Mouse (Mus musculus) forelimb bud, embryonic 11.5 days (tissue): ENCODE results near the gene Tgfbr3.

ENCODE experiments used
- DNase-seq: peaks from one replicate; pipeline ENCODE4 v3.0.0-alpha.2; 2012; ENCODE audit warnings: low read depth, low spot score

Gene Tgfbr3

DNA sequence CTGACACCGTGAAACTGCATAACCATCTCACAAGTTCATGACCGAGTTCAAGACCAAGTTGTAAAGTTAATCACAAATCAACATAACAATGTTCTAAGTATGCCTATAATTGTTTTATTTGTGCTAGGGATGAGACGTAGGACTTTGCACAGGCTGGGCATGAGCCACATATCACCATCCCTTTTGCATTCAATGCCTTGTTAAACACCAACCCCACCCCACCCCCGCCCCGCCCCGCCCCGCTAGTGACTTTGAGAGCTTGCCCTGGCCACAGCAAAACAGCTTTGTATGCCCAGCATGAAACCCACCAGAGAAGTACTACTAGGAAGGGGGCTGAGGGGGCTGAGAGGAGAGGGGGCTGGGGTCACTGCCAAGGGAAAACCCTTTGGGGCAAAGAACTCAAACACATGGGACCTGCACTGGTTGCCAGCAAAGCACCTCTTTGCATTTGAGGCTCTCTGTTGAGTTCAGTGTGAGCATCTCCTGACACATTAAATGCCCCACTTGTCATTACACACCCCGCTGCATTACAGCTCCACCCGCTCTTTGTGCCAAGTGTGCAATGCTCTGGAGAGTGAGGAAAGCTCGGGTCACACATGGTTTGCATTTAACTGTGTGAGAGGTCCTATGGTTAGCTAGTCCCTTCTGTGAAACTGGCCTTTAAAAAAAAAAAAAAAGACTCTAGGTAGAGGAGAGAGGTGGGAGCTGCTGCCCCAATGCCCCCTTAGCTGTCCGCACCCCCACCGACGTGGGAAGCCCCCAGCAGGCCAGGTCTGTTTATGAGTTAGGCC, 179.1 kb downstream of the Tgfbr3 start:
- peak; percentile 69 for DNase-seq

DNA sequence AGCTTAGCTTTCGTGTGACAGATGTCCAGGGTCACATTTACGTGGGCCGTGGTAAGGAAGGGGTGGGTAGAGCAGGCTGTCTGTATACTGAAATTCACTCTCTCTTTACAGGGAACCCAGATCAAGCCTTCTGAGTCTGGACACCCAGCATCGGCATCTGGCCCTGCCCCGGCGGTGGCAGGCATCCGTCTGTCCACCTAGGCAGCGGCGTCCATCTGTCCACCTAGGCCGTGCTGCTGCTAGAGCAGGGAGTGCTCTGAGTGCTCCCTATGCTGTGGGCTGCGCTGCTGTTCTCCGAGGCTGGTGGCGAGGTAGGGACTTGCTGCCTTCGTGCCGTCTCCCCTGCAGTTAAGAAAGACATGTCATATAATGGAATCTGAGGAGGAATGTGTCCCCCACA, 180.0 kb downstream of the Tgfbr3 start:
- no peak for DNase-seq

DNA sequence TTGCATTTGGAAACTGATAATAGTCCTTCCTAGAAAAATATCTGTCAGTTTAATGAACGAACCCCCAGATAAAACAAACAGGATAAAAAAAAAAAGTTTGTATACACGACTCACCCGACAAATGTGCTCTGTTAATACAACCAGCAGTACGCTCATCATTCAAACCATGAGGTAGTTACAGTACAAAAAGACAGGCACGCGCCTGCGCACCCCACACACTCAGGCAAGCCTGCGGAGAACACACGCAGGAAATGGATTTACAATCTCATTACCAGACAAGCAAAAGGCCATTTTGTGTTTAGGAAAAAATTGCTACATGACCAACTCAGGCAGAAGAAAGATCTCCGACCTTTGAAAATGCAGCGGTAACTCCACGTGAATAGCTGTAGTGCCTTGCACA, 182.6 kb downstream of the Tgfbr3 start:
- no peak for DNase-seq

DNA sequence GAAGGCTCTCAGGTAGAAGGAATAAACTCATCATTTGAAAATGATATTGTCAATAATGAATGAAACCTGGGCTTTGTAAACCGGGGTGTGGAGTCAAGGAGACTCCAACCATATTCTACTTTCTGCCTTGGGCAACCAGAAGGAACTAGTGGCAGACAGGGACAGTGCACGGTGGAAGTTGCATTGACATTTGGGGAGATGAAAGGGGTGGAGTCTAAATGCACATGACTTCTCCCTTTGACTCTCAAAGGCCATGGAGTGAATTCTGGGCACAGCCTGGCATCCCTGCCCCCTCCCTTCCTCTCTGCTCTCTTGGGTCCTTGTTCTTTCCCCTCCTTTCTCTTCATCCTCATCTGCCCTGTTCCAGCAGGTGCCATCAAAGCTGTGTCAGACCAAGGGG, 183.3 kb downstream of the Tgfbr3 start:
- no peak for DNase-seq

DNA sequence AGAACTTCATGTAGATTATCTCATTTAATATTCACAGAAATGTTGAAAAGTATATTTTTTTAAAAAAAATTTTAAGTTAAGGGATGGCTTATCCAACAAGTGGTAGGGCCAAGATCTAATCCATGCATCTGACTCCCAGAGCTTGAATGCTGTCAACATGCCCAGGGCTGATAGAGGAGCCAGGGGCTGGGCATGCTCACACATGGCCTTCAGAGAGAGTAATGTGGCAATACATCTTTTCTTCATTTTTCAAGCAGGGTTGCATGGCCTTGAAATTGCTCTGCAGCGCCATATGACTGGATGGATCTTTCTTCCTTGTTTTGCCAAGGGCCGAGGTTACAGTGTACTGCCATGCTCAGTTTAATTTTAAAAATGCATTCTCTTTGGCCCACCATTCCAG, 185.8 kb downstream of the Tgfbr3 start:
- DNase-seq = no peak

DNA sequence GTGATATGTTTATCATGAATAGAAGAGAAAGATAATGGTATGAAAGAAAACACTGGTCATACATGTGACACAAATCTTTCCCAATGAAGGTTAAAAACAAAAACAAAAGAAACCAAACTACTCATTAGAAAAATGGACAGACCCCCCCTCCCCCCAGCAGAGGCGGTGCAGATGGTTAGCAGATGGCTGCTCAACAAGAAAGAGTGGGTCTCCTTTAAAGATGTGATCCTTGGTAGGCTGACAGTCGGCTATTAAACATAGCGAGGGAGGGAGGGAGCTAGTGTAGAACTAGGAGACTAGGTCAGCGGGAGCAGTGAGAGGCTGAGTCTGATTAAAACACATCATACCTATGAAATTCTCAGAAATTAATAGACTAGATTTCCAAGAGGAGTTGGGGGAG, 186.5 kb downstream of the Tgfbr3 start:
- no peak for DNase-seq

DNA sequence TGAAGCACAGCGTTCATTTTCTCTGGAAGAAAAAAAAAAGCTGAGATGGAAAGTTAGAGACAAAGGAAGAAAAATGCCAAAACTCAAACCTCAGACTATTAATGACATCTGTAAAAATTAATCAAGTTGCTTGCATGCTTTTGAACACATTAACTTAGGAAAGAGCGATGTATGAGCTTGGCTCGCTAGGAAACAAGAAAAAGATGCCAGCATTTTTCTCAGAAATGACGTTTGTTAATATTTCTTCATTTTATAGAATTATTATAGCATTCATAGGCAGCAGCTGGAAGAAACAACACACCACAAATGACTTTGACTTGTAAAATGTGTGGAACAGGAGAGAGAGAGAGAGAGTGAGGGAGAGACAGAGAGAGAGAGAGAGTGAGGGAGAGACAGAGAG, 187.7 kb downstream of the Tgfbr3 start:
- no peak for DNase-seq

DNA sequence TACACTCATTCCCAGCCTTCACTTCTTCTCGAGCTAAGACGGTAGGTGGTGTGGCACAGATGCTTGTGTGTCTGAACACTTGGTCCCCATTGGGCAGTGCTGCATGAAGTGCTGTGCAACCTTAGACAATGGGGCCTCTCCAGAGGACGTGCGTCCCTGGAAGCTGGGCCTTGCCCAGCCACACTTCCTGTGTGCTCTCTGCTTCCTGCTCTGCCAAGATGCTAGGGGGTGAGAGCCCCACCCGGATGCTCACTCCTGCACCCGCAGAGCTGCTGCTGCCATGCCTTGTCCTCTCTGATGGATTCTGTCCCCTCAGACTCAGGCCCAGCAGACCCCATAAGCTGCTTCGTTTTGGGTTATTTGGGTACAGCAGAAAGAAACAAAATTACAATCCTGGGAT, 188.3 kb downstream of the Tgfbr3 start:
- no peak for DNase-seq

DNA sequence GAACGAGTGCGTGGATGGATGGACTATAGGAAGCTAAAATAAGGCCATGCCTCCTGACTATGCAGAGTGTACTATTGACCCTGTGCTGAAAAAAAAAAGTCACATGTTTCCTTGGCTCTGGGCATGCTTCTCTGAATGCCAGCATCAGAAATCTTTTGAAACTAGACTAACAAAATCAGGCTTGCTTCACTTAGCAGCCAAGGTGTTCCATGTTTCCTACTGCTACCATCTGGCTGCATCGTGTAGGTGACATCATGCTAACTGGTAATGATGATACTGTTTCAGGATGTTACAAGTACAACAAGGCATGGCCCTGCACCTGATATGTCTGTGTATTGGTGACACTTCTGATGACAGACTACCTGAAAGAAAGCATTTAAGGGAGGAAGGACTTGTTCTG, 189.8 kb downstream of the Tgfbr3 start:
- no peak for DNase-seq

DNA sequence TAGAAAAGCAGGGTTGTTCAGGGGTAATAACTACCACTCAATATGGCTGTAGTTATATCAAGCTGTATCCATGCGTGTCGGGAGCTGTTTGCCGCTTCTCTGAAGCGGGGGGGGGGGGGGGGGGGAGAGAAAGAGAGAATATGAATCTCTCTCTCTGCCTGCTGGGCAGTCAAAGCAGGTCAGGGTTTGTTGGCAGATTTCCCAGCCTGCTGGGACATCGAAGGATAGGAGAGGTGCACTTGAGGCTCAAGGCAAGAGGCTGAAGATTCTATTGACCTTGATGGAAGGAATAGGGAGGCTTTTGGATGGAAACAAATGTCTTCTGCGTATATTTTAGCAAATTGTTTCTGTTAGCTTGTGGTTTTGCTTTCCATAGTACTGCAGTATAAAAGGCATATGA, 190.4 kb downstream of the Tgfbr3 start:
- DNase-seq = no peak

DNA sequence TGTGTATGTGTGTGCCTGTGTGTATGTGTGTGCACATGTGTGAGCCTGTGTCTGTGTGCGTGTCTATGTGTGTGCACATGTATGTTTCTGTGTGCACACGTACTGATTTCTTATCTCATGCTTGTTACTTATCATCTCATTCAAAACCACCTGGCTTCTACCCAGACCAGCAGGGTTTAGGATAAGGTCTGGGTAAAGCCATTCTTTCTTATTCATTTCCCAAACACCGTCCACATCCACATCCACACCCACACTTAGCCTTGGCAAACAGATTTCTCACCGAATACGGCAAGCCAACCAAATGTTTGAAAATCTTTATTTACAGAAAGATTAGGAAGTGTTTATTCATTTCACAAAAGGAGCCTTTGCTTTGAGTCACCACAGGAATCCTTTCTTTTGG, 191.4 kb downstream of the Tgfbr3 start:
- DNase-seq = no peak

DNA sequence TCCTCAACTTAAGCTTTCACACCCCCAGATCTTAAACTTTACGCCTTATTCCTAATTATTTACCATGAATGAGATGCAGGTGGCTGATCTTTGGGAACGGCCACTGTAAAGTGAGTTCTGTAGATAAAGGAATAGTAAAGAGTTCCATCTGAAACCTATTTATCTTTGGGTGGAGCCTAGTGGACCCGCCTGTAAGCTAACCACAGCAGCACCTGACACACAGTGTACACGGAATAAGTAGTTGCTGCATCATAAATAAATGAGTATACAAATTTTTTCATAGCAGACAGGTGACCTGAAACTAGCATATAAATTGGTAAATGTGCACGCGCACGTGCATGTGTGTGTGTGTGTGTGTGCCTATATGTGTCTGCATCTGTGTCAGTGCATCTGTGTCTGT, 192.1 kb downstream of the Tgfbr3 start:
- DNase-seq = no peak

DNA sequence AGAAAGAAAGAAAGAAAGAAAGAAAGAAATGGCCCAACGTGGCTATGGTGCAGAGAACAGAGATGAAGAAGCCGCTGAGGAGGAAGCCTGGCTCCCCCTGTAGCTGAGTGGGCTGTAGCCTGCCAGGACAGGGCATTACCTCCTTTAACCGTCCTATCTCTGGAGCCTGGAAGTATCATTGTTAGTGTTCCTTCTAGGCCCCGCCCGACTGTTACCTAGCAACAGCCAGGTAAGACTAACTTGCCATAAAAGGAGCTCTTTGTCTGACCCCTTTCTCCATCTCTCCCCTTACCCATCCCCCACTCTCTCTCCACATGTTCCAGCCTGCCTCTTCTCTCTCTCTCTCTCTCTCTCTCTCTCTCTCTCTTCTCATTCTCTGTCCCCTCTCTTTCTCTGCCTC, 195.2 kb downstream of the Tgfbr3 start:
- no peak for DNase-seq

DNA sequence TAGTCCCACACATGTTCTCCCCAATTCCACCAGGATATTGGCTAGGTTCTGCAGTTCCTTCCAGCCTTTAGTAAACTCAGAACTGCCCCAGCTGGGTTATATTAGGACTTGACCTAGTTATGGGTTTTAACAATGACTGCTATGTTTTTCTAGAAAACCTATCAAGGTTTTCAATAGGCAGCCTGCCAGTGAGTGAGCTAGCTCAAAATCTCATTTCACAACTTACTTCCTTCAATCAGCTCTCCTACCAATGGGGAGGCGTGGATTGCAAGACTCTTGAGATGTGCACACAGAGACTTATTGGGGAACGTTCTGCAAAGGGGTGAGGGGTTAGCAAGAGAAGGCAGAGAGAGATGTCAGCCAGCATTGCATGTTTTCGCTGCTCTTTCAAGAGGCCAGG, 196.2 kb downstream of the Tgfbr3 start:
- DNase-seq = no peak

DNA sequence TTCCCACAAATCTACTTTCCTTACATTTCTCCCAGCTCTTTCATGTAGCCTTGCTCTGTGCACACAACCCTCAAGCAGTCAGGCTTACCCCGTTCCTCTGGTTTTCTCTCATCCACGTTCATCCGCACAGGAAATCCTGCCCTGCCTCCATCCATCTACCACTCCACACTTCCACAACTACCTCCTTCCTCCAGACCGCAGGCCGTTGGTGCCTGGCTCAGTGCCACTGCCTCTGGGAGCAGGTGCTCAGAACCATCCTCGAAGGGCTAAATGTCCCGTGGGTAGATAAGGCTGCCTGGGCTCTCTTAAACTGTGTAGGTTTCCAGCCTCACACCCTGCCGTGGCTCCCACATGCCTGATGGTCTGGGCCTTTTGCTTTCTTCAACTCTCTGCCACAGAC, 197.3 kb downstream of the Tgfbr3 start:
- DNase-seq = no peak

DNA sequence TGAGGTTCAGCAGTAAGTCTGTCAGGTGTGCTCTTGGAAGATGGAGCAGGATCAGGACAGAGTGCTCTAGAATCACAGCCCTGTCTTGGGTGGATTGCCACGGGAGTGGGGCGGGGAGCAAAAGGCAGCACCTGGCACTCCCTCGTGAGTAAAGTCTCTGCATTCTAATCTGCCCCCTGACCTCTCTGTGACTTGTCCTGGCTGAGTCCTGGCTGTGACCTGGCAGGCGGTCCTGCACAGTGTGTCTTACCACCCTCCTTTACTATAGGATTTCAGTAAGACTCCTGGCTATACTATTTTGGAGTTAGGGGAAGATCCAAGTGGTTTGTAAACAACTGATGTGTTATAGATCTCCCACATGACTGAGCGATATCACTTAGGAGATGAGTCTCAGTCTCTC, 199.5 kb downstream of the Tgfbr3 start:
- no peak for DNase-seq

DNA sequence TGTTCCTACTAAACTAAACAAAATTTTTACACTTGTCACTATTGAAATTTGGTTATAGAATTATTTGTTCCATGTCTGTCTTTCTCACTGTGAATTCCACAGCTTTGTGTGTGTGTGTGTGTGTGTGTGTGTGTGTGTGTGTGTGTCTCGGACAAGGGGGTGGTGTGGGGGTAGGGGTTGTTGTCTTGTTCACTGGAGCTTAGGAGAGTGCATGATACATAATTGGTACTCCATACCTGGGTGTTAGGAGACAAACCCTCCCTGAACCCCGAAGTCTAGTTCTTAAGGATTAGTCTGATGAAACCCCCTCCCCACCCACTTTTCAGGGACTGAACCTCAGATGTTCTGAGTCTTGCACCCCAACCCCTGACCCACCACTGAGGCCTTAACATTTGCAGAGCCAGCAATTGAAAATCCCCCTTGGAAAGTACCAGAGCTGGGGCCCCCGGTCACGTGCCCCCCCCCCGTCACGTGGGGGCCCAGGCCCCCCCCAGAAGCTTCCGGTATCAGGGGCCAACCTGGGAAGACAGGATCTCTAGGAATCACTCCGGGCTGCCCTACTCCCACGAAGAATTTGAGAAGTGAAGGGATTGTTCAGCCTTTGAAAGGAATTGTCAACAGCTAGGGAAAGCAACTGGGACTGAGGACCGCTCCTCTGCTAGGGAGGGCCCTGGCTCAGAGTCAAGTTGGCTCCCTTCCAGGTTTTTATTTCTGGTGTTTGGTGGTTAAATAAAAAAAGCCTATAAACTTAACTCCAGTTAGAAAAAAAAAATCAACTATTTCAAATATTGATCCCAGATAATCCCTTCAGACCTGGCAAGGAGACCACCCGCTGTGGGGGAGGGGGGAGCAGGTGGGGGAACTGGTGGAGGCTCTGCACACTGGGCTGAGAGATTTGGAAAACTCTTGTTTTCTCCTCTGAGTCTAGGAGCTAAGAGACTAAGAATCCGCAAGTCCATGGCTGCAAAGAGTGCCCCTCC, 201.3 kb downstream of the Tgfbr3 start:
- DNase-seq = peak; percentile 58

DNA sequence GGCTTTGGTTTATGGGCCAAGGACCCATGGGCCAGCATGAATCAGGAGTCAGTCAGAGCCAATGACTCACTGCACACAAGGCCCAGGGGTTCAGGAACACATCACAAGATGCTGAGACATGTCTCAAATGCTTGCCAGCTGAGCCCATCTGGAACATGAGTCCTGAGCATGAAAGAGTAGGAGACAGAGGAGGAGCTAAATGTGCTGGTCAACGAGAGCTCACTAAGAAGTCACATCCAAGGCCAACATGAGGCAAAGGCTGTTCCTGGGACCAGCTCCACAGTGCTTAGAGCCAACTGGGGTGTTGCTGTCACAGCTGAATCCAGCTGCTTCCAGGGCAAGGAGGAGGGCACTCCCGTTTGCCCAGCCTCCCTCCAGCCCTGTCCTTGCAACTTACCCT, 202.1 kb downstream of the Tgfbr3 start:
- DNase-seq = no peak

DNA sequence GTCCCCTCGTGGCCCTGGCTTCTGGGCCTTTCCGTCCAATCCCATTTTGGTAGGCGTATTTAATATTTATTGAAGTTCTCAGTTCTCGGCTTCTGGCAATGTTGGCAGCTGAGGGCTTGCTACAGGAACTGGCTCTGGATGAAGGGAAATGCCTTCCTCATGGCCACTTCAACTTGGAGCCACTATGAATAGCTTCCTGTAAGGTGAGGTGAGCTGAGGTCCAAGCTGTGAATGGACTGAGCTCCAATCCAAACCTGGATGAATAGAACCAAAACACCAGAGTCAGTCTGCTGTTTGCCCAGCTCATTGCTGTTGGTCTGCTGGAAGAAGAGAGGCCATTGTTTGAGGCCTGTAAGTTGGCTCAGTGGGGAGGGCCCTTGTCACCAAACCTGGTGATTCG, 203.3 kb downstream of the Tgfbr3 start:
- DNase-seq = no peak

DNA sequence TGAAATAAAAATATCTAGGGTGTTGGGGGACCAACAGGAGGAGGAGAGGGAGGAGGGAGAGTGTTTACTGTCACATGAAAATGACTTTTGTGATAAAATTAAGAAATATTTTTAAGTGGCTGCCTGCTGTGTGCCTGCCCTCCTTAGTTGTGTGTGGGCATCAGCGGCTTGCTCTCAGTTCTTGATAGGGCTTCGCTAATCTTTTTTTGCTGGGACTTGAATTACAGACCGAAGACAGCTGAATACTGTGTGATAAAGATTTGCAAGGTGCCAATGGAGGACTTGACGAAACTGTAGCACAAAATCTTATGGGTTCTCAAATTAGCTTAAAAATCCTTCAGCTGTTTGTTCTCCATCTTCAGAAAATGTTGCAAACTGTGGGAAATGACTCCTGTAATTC, 205.0 kb downstream of the Tgfbr3 start:
- no peak for DNase-seq

DNA sequence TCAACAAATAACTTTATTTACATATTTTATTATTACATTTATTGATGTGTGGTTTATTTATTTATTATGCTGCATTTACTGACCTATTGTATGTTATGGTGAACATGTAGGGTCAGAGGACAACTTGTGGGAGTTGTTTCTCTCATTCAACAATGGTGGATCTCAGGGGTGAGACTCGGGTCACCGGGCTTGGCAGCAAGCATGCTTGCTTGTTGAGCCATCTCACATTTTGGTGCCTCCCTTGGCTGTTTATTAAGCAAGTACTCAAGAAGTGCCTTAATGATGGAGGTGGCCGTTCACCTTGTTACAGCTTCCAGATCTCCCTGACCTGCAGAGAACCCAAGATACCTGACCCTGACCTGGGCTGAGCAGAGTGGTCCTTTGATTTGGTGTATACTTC, 207.4 kb downstream of the Tgfbr3 start:
- no peak for DNase-seq

DNA sequence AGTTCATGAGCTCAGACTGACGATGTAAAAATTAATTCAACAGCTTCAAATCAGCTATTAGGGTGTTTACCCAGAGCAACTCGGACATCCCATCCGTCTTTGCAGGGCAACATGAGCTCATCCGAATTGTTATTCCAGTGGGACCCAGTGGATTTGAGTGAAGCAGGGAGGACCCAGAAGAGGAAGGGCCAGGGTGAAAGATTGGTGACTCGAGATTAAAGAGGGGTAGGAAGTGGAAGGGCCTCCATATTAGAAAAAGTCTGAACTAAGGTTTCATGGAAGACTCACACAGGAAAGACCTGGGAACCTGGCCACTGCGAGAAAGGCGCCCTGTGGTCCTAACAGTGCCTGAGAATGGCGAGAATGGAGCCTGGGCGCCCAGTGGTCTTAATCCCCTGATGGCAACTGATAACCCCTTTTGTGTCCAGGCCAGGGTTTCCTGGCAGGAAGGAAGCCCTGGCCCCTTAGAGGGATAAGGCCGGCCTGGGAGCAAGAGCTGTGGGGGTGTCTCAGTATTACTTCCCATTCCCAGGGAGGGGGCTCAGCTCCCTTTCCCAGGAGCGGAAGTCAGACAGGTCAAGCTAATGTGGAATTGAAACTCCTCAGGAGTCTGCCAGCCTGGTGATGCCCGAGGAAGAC, 208.3 kb downstream of the Tgfbr3 start:
- DNase-seq = no peak
